Mouse (Mus musculus): Measurements from ENCODE around the gene Tcf7l2.

Gene Tcf7l2

DNA sequence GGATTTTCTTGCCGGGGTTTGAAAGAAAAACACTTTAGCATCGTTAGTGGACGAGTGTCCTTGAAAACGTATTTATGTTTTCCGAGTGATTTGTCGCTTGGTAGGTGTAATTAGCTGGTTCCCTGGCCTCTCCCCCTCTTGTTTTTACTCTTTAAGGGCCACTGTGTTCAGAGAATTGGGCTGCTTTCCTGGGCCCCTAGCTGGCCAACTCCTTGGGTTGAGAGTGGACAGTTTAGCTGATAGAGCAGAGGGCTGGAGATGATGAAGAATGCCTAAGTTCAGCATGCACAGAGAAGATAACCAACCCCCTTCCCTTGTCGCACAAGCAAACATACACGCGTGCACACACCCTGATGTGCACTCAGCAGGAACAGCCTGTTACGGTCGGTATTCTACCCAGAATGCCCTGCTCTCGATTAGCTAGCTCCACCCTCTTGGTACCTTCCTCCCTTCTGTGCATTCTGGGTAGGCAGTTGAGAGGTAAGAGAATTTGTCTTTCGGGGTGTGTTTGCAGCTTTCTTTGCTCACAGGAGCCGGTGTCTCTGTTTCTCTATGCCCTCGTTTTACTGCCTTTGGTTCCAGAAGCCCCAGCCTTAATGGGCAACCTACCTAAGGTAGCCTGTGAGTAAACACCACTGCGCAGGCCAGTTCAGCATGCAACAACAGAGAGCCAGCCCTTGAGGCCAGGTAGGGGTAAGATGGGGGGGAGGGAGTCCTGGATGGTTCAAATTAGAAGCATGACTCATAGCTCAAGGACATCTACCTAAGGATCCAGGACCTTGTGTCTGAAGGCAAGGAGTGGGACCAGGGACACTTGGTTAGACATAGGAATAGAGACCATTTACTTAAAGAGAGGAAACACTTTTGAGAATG lies 199.9 kb downstream of the Tcf7l2 start:
- no peak for DNase-seq (ENCODE audit: low spot score)

DNA sequence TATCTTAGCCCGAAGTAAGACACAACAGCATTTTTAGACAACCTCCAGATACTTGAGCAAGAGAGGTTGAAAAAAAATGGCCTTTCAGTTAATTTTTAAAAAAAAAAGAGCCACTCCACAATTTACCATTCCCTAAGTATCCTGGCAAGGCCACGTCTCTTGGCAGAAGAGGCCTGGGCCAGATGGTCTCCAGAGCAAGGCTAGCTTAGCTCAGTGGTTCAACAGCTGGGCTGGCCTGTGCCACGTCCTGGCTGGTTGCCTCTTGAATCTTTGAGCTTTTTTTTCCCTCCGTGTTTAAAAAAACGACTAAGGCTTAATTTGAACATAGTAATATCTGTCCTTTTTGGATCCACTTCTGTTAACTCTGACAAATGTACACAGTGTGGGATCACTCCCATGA lies 209.8 kb downstream of the Tcf7l2 start:
- DNase-seq (ENCODE audit: low spot score), result no peak

DNA sequence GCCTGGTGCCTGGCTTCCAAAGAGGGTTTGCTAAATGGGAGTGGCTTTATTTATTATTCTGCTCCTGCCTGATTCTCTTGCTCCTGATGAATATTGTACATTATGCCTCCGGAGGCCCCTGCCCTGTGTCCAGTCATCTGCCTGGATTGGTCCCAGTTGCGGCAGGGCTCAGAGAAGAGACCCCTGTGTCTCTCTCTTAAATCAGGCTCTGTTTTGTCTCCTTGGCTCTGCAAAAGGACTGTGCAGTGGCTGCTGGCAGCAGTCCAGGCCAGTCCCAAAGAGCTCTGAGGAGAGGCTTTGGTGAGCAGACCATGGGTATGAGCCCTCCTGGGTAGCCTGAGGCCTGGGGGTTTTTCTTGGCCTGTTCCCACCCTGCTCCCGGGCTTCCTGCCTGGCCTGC lies 211.6 kb downstream of the Tcf7l2 start:
- no peak for DNase-seq (ENCODE audit: low spot score)

DNA sequence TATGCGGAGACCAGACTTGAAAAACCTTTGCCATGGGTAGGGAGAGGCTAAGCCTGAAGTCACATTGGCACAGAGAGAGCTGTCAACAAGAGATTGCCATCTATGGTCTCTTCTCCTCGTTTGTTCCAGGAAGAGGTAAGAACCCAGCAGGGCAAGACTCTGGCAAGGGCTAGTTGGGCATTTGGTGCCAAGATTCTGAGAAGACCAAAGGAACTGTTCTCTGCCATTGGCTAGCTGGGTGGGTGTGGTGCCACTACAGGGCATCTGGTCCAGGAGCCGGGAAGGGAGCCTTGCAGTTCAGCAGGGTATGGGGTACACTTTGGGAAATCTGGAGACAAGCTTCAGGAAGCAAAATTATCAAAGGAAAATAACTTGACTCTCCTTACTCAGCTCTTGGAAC lies 213.5 kb downstream of the Tcf7l2 start:
- DNase-seq (ENCODE audit: low spot score), result no peak

DNA sequence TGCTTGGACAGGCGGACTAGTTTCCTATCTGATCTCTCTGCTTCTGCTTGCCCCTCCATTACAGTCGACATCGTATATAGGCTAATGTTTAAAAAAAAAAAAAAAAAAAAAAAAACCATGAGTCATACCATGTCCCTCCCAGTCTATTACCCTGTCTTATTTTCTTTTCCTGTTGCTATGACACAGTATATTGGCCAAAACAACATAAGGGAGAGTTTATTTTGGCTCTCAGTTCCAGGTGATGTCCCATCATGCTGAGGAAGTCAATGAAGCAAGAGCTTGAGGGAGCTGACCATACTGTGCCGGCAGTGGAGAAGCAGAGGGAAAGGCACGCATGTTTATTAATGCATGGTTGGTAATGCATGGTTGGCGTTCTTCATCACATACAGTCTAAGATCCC lies 215.1 kb downstream of the Tcf7l2 start:
- no peak for DNase-seq (ENCODE audit: low spot score)

DNA sequence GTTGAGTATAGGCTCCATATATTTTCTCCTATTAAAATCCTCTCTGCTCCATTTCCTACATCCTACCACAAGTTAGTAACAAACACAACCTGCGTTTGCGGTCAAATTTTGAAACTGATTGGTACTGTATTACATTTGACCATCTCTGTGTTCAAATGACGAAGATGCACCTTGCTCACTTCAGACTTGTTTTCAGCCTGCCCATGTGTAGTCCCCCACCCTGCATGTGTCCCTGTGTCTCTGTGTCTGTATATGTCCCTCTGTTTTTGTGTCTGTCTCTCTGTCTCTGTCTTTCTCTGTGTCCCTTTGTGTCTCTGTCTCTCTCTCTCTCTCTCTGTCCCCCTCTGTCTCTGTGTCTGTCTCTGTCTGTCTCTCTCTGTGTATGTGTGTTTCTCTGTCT lies 222.8 kb downstream of the Tcf7l2 start:
- DNase-seq (ENCODE audit: low spot score), result no peak

DNA sequence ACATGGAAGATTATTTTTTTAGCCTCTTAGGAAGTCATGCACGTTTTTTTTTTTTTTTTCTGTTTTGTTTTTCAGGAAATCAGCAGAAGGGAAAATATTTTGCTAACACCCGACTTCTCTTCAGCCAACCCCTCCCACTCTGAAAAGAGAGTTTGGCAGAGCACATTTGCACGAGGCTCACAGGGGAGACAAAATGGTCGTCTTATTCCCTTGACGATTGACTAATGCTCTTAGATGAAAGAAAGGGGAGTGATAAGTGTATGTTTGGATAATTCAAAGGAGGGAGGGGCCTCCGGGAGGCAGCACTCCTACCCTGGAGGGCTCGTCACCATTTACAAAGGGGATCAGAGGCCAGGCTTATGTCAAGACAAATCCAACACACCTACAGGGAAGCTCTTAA lies 224.4 kb downstream of the Tcf7l2 start:
- no peak for DNase-seq (ENCODE audit: low spot score)

DNA sequence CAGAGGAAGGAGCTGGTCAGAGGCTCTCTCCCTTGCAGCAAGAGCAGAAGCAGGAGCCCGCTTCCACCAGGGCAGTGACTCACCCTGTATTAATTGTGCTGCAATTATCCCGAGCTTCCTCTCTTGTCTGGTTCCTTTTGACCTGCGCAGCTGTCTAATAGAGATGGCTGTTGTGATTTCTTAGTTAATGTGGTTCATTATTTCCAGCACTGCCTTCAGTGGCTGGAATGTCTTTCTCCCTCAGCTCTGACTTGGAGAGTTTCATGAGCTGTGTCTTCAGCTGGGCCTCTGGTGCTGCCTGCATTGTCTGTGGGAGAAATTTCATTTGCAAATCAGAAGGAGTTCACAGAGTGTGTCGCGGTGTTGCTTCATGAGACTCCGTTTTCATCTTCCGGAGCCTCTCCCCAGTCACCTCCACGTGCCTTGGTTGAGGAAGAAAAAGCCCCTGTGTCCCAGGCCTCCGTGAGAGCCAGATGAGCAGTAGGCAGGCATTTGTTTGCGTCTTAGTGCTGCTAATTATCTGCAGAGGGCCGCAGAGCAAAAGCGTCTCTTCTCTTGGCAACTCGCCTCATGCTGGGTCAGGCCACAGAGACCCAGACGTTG lies 228.4 kb downstream of the Tcf7l2 start:
- no peak for DNase-seq (ENCODE audit: low spot score)

DNA sequence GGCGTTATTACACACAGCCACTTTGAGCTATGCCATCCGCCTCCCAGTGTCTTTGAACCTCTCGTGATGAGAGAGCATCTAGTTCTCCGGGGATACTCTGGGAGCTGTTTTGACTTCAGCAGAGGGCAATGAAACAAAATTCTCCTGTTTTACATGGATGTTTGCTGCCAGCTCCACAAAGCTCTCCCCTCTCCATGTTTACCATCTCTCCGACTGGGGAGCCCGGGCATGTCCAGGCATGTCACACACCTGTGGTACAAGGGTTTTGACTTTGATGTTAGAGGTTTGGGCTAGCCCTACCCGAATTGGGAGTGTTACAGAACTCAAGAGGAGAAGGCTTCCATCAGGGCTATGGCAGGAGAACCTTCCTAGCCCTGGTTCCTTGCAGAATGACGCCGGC lies 234.5 kb downstream of the Tcf7l2 start:
- DNase-seq (ENCODE audit: low spot score), result no peak
